Mouse (Mus musculus): ENCODE measurements around the gene Zfp260.

DNA sequence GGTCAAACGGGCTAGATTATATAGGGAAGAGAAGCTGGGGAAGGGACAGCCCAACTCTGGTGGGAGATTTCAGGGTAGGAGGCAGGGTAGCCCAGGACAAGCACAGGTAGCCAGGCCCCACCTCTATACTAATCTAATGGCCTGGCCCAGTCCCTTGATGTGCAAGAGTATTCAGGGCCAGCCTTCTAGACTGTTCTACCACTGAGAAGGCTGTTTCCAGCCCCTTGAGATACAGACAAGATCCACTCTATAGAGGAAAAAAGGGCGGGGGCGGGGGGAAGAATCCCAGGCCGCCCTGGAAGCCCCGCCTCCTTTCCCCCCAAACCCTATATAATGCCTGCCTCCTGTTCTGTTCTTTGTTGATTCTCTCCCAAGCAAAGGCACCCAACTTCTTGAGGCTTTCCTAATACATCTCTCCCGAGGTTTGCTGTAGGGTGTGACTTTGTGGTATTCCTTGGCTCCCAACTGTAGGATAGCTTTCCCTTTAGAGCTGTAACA, 610 bp upstream of the Zfp260 start:
- TF ChIP-seq CTCF (IDR thresholded peaks at IDR 0.05; ENCODE audit: insufficient read depth, low read length) (no peak), POLR2A (IDR thresholded peaks at IDR 0.05; ENCODE audit: borderline replicate concordance, extremely low read depth, low read depth, low read length) (no peak)

All from lung, adult 2 months (tissue).